Mouse (Mus musculus): ENCODE measurements around the gene Izumo2.

- TF ChIP-seq CTCF (IDR thresholded peaks at IDR 0.05; ENCODE audit: low read depth) (no peak), EP300 (IDR thresholded peaks at IDR 0.05; ENCODE audit: low read depth) (no peak)
Observed at GRCm38 (mm10) chr7:44733723-44734122, 25.2 kb downstream of the Izumo2 start.
